Mouse (Mus musculus) frontal cortex, postnatal 10 days (tissue): ENCODE results near the gene Epb41l4b.

Experiments
- DNase-seq, 2 experiments: peaks; one replicate each; pipeline ENCODE4 v3.0.0; 2022; ENCODE audit warnings: low spot score in 2 of 2, mixed read lengths in 1 of 2

The Epb41l4b gene

DNA sequence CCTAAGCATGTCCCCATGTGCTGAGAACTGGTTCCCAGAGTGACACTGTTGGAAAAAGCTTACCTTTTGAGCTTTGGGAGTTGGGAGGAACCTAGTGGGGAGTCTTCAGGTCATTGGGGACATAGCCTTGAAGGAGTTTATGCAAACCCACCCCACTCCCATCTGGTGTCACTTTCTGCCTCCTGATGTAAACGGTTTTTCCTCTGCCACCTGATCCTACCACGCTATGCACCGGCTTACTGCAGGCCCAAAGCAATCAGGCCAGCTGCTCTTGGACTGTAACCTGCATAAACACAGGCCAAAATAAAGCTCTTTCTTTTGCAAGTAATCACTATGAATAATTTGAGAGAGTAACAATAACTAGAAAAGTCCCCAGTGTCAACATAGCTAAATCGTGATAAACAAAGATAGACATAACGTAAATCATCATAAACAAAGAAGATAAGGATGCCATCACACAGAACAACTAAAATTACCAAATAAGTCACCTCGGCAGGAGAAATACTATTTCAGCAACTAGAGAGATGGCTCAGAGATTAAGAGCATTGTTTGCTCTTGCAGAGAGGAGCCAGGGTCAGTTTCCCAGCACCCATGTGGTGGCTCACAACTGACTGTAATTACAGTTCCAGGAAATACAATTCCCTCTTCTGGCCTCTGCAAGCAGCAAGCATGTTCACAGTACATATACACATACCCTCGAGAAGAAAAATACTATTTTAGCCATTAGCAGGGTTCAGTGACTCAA is 29.6 kb downstream of the Epb41l4b start:
- DNase-seq = no peak

DNA sequence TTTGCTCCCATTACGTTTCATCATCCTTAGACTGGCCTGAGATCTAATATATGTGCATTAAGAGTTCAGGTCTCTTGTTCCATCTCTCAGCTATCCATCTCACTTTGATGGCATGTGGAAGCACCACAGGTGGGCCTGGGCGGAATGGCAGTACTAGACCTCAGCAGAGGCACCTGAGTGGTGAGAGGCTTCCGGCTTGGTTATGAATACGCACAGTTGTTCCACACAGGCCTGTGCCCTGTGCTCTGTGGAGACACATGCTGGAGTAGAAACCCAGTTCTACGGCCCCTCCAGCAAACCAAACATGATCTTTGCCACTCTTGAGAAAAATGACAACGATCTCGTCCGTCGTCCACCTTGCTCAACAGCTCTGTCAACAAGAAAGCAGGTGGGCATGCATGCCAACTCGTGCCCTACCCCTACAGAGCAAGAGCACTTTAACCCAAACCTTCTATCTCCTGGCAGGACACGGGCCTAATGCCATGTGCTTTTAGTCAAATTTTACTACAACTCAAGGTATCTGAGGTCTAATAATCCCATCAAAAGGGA is 31.2 kb downstream of the Epb41l4b start:
- DNase-seq = no peak

GRCm38 (mm10) chr4:57111411-57111810 is 31.8 kb downstream of the Epb41l4b start:
- no peak for DNase-seq

DNA sequence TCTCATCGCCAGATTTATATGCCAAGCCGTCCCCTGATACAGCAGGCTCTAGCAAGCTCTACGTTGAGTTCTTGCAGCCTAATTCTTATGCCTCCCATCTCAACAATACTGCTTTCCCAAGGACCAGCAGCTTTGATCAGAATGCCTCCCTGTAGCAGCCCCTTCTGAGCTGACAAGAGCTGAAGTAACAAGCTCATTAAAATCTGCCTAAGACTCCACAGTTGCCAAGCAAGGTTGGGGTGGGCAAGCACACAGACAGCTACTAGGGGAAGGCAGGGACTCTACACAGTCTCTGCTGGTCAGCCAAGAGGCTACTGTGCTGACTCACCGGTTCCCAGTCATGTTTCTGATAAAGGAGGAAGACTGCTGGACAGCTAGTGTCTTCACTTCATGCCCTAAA is 33.7 kb downstream of the Epb41l4b start:
- no peak for DNase-seq

DNA sequence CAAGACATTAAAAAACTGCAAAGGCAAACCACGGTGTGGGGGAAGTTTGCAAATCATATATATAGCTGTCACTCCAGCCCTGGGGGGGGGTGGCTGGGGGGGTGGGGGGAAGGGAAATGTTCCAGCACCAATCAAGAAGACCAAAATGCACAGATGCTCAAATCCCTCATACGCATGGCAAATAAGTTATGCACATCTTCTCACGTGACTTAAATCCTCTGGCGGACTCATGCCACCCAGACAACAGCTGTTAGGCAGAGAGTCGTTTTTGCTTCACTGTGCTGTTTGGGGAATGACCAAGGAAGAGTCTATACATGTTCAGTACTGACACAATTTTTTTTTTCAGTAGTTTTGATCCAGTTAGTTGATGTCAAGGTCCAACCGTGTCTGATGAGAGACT is 37.9 kb downstream of the Epb41l4b start:
- no peak for DNase-seq

GRCm38 (mm10) chr4:57103830-57104229 is 39.4 kb downstream of the Epb41l4b start:
- no peak for DNase-seq

DNA sequence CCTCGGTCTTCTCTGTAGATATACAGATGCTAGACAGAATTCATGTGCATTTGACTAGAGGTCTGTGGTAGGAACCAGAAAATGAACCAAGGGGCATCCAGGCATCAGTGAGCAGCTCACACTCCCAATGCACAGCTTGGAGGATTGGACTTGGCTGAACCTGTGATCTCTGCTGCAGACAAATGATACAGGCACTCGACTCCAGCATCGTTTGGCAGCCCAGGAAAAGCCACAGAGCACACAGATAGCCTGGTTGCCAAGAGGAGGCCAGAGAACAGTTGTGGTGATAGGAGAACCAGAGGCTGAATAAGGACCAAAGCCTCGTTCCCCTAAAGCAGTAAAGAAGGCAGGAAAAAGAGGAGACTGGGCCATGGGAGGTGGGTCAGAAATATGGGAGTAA is 42.1 kb downstream of the Epb41l4b start:
- no peak for DNase-seq

- DNase-seq = no peak
Observed at GRCm38 (mm10) chr4:57097411-57097810, 45.8 kb downstream of the Epb41l4b start.

DNA sequence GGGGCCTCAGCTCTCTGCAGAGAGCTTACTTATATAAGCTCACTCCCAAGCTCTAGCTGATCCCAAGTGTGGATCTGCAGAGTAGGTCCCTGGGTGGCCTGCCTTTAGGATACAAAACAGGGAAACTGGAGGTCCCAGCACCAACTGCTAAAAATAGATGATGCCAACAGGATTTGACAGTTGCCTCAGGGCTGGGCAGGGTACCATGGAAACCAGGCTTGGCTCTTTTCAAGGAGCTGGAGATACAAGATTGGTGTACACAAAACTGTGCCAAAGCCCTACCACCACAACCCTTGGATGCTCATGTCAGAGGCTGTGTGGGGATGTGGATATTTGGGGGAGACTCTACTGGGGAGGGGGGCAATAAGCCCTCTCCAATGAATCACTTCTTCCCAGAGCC is 47.7 kb downstream of the Epb41l4b start:
- no peak for DNase-seq

GRCm38 (mm10) chr4:57091363-57091762 is 51.9 kb downstream of the Epb41l4b start:
- DNase-seq = no peak

- DNase-seq = no peak
Observed at GRCm38 (mm10) chr4:57088301-57088700, 54.9 kb downstream of the Epb41l4b start.

DNA sequence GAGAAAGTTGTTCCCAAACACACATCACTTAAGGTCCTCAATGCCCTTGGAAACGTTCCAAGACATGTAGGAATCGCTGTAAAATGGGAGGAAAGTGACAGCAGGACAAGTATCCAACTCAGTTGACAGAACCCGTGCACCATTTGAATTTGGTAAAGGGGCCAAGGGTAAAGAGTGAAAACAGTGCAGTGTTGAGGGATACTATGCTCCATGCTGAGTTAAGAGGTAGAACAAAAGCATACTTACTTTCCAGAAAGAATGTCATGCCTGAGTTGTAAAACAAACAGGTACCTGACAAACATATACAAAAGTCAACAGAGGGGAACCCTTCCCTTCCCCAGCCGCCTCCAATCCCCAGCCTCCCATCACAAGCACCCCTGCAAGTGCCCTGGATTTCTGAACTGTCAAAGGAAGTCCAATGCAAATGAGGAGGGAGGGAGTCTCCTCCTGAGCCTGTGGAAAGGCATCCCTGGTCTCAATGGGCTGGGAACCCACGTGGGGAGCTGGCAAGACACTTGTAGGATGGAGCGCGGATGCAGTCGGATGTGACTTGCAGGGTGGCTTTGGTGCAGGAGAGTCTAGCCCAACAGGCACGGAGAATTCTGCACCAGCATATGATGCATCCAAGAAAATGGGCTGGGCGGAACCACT is 57.4 kb downstream of the Epb41l4b start:
- no peak for DNase-seq

GRCm38 (mm10) chr4:57083653-57084052 is 59.6 kb downstream of the Epb41l4b start:
- no peak for DNase-seq

GRCm38 (mm10) chr4:57082775-57083428 is 60.3 kb downstream of the Epb41l4b start:
- no peak for DNase-seq

DNA sequence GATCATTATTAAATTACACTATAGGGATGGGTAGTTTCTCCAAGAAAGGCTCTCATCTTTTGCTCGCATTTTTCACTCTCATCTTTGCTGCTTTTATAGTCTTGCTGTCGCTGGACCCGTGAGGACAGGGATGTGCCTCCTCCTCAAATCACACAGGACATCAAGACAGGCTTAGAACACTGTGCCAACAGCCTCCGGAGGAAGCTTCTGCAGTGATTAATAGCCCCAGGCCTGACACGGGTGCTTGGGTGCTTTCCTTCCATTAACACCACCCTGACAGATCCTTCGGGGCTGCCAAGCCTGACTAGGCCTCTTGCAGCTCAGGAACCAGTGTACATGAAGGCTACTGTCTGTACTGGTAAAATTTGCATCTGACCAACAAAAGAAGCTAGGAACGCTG is 61.8 kb downstream of the Epb41l4b start:
- DNase-seq = no peak

DNA sequence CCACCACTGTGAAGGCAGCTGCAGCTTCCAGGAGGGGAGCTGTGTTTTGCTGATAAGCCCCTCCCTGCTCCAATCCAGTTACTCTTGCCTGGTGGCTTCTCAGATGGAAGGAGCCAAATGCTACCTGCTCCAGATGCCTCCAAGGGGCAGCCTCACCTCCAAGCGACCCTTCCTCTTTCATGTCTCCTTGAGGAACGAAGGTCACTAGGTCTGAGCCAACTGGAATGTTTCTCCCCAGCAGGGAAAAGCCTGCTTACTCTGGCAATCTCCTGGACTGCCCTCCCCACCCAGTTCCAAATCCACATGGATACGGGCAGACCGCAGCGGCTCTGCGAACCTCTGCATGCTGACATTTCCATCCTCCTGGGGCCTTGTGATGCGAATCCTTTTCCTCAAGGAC is 69.4 kb downstream of the Epb41l4b start:
- no peak for DNase-seq

GRCm38 (mm10) chr4:57073174-57073573 is 70.1 kb downstream of the Epb41l4b start:
- no peak for DNase-seq

DNA sequence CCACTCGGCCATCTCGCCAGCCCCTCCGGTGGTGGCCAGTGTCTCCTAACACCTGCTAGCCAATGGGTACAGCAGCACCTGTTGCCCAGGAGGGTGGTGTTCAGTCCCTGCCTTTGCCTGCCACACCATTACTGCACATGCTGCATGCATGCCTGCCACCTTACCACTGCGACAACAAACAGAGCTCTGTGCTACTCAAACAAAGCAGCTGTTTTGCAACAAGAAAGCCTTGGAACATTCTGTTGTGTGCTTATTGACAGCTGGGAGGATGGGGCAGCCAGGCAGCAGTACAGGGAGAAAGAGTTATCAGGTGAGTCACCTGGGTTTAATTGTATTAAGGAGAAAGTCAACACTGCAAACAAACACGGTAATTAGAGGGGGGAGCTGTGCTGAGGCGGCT is 72.6 kb downstream of the Epb41l4b start:
- no peak for DNase-seq

- DNase-seq = no peak
Observed at GRCm38 (mm10) chr4:57068397-57068796, 74.8 kb downstream of the Epb41l4b start.

- DNase-seq = no peak
Observed at GRCm38 (mm10) chr4:57067801-57068200, 75.4 kb downstream of the Epb41l4b start.

GRCm38 (mm10) chr4:57066936-57067335 is 76.3 kb downstream of the Epb41l4b start:
- DNase-seq = no peak

- DNase-seq = peak in 1 of 2 experiments; percentile 66
Observed at GRCm38 (mm10) chr4:57065273-57065672, 78.0 kb downstream of the Epb41l4b start.

DNA sequence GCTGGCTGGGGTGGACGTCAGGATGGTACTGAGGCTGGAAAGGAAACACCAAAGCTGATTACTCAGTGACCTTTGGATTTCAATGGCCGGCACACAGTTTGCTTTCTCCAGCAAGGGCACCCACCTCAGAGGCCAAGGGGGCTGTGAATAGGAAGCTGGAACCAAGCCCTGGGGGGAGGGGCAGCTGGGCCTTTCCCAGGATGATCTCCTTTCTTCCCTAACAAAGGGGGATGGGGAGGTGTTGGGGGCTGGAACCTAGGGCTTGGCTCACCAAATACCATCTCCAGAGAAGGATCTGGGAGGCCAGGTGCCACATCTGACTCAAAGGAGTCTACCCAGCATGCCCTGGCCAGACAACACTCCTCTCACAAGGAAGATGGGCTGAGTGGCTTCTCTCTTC is 78.4 kb downstream of the Epb41l4b start:
- no peak for DNase-seq
